Mouse (Mus musculus) hindbrain, embryonic 11.5 days (tissue): ENCODE measurements around the gene Ces1d. TPM values are rescaled to one million over a fixed set of nuclear protein-coding genes. Genes with fewer than 3 reads are reported as not detected.
"Not testable (repeated sequence)": the region's sequence is repeated elsewhere in the genome, so short reads cannot be mapped to it uniquely, and the experiment has no call there.

Experiments used
- ATAC-seq: fragments of 200-750 bp; cut with Nextera tagmentation; 2 replicates; pipeline ENCODE4 v1.8.0; 2017; ENCODE audit warnings: mild to moderate bottlenecking, moderate TSS enrichment, moderate library complexity; ENCODE audit not compliant: low FRiP score
- DNase-seq: peaks from one replicate; pipeline ENCODE4 v3.0.0-alpha.2; 2015; ENCODE audit warnings: low spot score
- H3K27ac ChIP-seq: fragments of 300-500 bp; sonication (generic); 2 replicates; pipeline ENCODE4 v1.5.1; 2014; ENCODE audit warnings: mild to moderate bottlenecking, low read depth, low read length
- H3K27me3 ChIP-seq: fragments of 300-500 bp; sonication (generic); 2 replicates; pipeline ENCODE4 v1.6.1; 2014; ENCODE audit warnings: mild to moderate bottlenecking, low read length, moderate library complexity, mixed read lengths; ENCODE audit not compliant: control insufficient read depth, insufficient read depth
- H3K36me3 ChIP-seq: fragments of 300-500 bp; sonication (generic); 2 replicates; pipeline ENCODE4 v1.6.1; 2014; ENCODE audit warnings: mild to moderate bottlenecking, low read length, moderate library complexity, mixed read lengths; ENCODE audit not compliant: control insufficient read depth, insufficient read depth
- H3K4me1 ChIP-seq: fragments of 300-500 bp; sonication (generic); replicated peaks from 2 replicates; pipeline ENCODE4 v1.6.1; 2014; ENCODE audit warnings: low read length, mixed read lengths; ENCODE audit not compliant: control insufficient read depth, insufficient read depth
- H3K4me2 ChIP-seq: fragments of 300-500 bp; sonication (generic); replicated peaks from 2 replicates; pipeline ENCODE4 v1.6.1; 2014; ENCODE audit warnings: mild to moderate bottlenecking, low read depth, low read length
- H3K4me3 ChIP-seq: fragments of 300-500 bp; sonication (generic); 2 replicates; pipeline ENCODE4 v1.5.1; 2014; ENCODE audit warnings: low read depth, low read length
- H3K9ac ChIP-seq: fragments of 300-500 bp; sonication (generic); 2 replicates; pipeline ENCODE4 v1.6.1; 2014; ENCODE audit warnings: low read depth, low read length
- H3K9me3 ChIP-seq: fragments of 300-500 bp; sonication (generic); 2 replicates; pipeline ENCODE4 v1.6.1; 2016; ENCODE audit warnings: low read length; ENCODE audit not compliant: control insufficient read depth
- WGBS: fragments of 180-500 bp; shearing (Covaris S2); extraction: QIAGEN DNeasy Blood & Tissue Kit; methylation state at CpG from one replicate; pipeline ENCODE4 v1.1.7; 2014; 5-methylcytosine and 5-hydroxymethylcytosine counted together
- polyA plus RNA-seq: library from polyadenylated mRNA; unstranded; fragments of >200 nt; fragmentation: Nextera tagmentation; extraction: Ambion mirVana; gene quantifications from 2 replicates; pipeline ENCODE4 v1.2.1, GENCODE M21; 2014

The Ces1d gene
- polyA plus RNA-seq, result 0.53 TPM in 1 of 2 replicates, not detected in the other

GRCm38 (mm10) chr8:93197685-93198525, at the start of gene Ces1d:
Gene Ces1d (minus strand): TSS chr8:93197838.
- no peak for DNase-seq
- no peak within 1 kb of the TSS for H3K4me2 ChIP-seq
- 84% methylated on average over 8 of the region's 8 CpGs for WGBS
- no peaks in the 10 kb centered on the region for H3K27me3 ChIP-seq
- H3K27ac ChIP-seq, result no peak within 1 kb of the TSS
- H3K4me3 ChIP-seq, result no peak within 1 kb of the TSS
- no peaks in the 10 kb centered on the region for H3K36me3 ChIP-seq
- H3K4me1 ChIP-seq, result no peaks in the 10 kb centered on the region
- H3K9ac ChIP-seq, result no peak within 1 kb of the TSS
- H3K9me3 ChIP-seq, result no peaks in the 10 kb centered on the region
- no peak for ATAC-seq

DNA sequence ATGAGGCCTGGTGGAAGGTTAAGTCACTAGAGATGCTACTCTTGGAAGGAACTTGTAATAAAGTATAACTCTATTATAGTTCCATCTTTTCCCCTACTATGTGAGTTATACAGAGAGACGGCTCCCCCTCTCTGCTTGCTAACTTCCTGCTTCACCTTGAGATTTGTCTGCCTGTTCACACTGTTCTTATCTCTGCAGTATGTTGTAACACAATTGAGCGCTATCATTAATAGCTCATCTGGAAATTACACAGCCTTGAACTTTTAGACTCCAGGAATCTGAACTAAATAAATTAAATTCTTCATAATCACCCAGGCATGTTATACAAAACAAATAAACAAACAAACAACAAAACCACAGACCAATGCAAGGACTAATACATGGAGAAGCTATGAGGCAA, 48.4 kb upstream of the Ces1d start:
- 96% methylated on average over 2 of the region's 2 CpGs for WGBS
- H3K27ac ChIP-seq, result no peak overlapping the region
- H3K36me3 ChIP-seq, result no peaks in the 10 kb centered on the region
- no peak overlapping the region for H3K9ac ChIP-seq
- H3K4me1 ChIP-seq, result no peaks in the 10 kb centered on the region
- no peak overlapping the region for H3K4me2 ChIP-seq
- DNase-seq, result no peak
- no peak for ATAC-seq
- H3K9me3 ChIP-seq, result no peaks in the 10 kb centered on the region
- H3K27me3 ChIP-seq, result no peaks in the 10 kb centered on the region
- no peak overlapping the region for H3K4me3 ChIP-seq

GRCm38 (mm10) chr8:93239884-93240283, 42.2 kb upstream of the Ces1d start:
- Histone ChIP-seq H3K9me3 (no peaks in the 10 kb centered on the region), H3K4me3 (no peak overlapping the region), H3K4me2 (no peak overlapping the region), H3K36me3 (no peaks in the 10 kb centered on the region), H3K27me3 (no peaks in the 10 kb centered on the region), H3K9ac (no peak overlapping the region), H3K4me1 (no peaks in the 10 kb centered on the region), H3K27ac (no peak overlapping the region)
- DNase-seq, result no peak
- ATAC-seq, result no peak

DNA sequence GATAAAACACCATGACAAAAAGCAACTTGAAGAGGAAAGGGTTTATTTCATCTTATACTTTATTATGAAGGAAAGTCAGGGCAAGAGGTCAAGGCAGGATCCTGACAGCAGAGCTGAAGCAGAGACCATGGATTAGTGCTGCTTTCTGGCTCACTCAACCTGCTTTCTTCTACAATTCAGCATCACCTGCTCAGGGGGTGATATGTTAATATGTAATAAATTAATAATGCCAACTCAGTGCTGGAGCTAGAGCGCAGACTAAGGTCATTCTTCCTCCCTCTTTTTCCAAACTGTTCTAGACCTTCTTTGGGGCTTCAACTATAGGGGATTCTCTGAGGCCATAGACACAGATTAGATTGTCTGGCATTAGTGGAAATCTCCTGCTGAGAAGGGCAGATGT, 38.0 kb upstream of the Ces1d start:
- 100% methylated on average over 1 of the region's 1 CpGs for WGBS
- H3K4me1 ChIP-seq, result no peaks in the 10 kb centered on the region
- H3K9ac ChIP-seq, result no peak overlapping the region
- no peaks in the 10 kb centered on the region for H3K27me3 ChIP-seq
- no peak overlapping the region for H3K4me2 ChIP-seq
- ATAC-seq (no peak), DNase-seq (no peak)
- H3K4me3 ChIP-seq, result no peak overlapping the region
- H3K36me3 ChIP-seq, result no peaks in the 10 kb centered on the region
- H3K27ac ChIP-seq, result no peak overlapping the region
- H3K9me3 ChIP-seq, result no peaks in the 10 kb centered on the region

DNA sequence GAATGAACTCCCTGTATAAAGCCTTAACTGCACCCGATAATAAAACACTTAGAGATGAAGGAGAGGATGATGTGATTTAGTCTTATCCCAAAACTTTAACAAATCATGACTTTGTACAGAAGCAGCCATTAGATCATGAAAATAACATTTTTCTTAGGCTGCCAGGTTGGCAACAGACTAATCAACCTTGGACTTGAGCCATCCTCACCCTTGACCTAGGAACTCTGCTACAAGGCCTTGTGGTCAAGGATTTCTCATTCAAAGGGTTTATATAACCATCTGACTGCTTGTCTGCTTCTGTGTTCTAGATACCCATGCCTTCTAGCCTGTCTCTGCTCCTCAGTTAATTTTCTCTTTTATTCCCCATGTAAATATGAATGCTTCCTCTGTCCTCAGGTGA, 37.1 kb upstream of the Ces1d start:
- ATAC-seq, result no peak
- 91% methylated on average over 1 of the region's 1 CpGs for WGBS
- no peak overlapping the region for H3K9ac ChIP-seq

GRCm38 (mm10) chr8:93234068-93234467, 36.4 kb upstream of the Ces1d start:
- no peaks in the 10 kb centered on the region for H3K4me1 ChIP-seq
- H3K9ac ChIP-seq, result no peak overlapping the region
- no peaks in the 10 kb centered on the region for H3K27me3 ChIP-seq
- H3K9me3 ChIP-seq, result no peaks in the 10 kb centered on the region
- no peak for ATAC-seq
- DNase-seq, result no peak
- WGBS, result 88% methylated on average over 6 of the region's 6 CpGs
- H3K36me3 ChIP-seq, result no peaks in the 10 kb centered on the region
- no peak overlapping the region for H3K4me2 ChIP-seq
- H3K27ac ChIP-seq, result no peak overlapping the region
- no peak overlapping the region for H3K4me3 ChIP-seq

More for the DNA sequence above, 37.1 kb upstream of the Ces1d start:
- no peak overlapping the region for H3K4me3 ChIP-seq
- no peaks in the 10 kb centered on the region for H3K9me3 ChIP-seq
- H3K4me2 ChIP-seq, result no peak overlapping the region
- no peak for DNase-seq
- no peak overlapping the region for H3K27ac ChIP-seq
- no peaks in the 10 kb centered on the region for H3K27me3 ChIP-seq
- no peaks in the 10 kb centered on the region for H3K4me1 ChIP-seq
- no peaks in the 10 kb centered on the region for H3K36me3 ChIP-seq

- no peaks in the 10 kb centered on the region for H3K9me3 ChIP-seq
- ATAC-seq (no peak), DNase-seq (no peak)
- H3K4me1 ChIP-seq, result no peaks in the 10 kb centered on the region
- H3K4me2 ChIP-seq, result no peak within 1 kb of the TSS
- no peaks in the 10 kb centered on the region for H3K36me3 ChIP-seq
- H3K27me3 ChIP-seq, result no peaks in the 10 kb centered on the region
- H3K9ac ChIP-seq, result no peak within 1 kb of the TSS
- H3K27ac ChIP-seq, result no peak within 1 kb of the TSS
- no peak within 1 kb of the TSS for H3K4me3 ChIP-seq
These were observed 31.8 kb upstream of the Ces1d start, which contains the start of gene Ces1e for GRCm38 (mm10) chr8:93229446-93229845. Gene Ces1e (minus strand): TSS chr8:93229619.

GRCm38 (mm10) chr8:93228673-93229370, 31.2 kb upstream of the Ces1d start:
- 72% methylated on average over 11 of the region's 11 CpGs for WGBS

DNA sequence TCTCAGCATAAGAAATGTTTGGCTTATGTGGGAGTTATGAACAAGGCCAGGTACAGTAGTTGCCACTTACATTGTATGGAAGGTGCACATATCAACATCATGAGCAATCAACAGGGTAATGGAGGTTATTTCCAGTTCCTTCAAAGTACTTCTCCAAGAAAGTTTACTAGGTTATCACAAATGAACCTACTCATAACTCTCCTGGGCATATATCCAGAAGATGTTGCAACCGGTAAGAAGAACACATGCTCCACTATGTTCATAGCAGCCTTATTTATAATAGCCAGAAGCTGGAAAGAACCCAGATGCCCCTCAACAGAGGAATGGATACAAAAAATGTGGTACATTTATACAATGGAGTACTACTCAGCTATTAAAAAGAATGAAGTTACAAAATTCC, 28.8 kb upstream of the Ces1d start:
- not testable (repeated sequence) for ATAC-seq, H3K27me3 ChIP-seq, H3K36me3 ChIP-seq, H3K4me2 ChIP-seq, H3K4me3 ChIP-seq, H3K9me3 ChIP-seq, H3K4me1 ChIP-seq, DNase-seq, H3K9ac ChIP-seq, H3K27ac ChIP-seq
- WGBS, result 97% methylated on average over 1 of the region's 1 CpGs

More at GRCm38 (mm10) chr8:93228673-93229370, 31.2 kb upstream of the Ces1d start:
- H3K27me3 ChIP-seq, result no peaks in the 10 kb centered on the region
- H3K27ac ChIP-seq, result no peak overlapping the region
- no peaks in the 10 kb centered on the region for H3K4me1 ChIP-seq
- H3K9ac ChIP-seq, result no peak overlapping the region
- ATAC-seq (no peak), DNase-seq (no peak)
- H3K4me3 ChIP-seq, result no peak overlapping the region
- no peaks in the 10 kb centered on the region for H3K36me3 ChIP-seq
- H3K9me3 ChIP-seq, result no peaks in the 10 kb centered on the region
- no peak overlapping the region for H3K4me2 ChIP-seq
